Mouse (Mus musculus): Measurements from ENCODE around the gene Hist1h4k.

DNA sequence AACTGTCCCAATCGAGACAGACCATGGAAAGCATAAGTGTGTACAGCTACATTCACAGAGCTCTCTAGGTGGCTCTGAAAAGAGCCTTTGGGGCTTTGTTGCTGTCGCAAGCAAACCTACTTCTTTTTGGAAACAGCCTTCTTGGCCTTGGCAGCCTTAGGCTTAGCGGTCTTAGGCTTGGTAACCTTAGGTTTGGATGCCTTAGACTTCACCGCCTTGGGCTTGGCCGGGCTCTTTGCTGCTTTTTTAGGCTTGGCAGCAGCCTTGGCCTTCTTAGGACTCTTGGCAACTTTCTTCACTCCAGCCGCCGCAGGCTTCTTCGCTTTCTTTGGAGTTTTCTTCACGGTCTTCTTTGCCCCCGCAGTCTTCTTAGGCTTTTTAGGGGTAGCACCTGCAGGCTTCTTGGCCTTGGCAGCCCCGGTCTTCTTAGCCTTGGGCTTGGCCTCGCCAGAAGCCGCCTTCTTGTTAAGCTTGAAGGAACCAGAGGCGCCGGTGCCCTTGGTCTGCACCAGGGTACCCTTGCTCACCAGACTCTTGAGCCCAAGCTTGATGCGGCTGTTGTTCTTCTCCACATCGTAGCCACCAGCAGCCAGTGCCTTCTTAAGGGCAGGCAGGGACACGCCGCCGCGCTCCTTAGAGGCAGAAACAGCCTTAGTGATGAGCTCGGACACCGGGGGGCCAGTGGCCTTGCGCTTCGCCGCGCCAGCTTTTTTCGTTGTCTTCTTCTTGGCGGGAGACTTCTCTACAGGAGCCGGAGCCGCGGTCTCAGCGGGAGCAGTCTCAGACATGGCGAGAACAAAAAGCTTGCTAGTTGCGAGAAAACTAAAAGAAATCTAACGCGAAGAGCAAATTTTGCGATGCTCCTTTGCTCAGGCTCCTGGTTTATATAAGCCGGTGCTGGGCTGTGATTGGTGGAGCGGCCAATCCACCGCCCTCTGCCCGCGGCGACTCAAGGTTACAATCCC, 29.7 kb upstream of the Hist1h4k start, which contains the start of gene Hist1h1b:
- TF ChIP-seq CHD2 (IDR thresholded peaks at IDR 0.05; ENCODE audit: low read depth, low read length) = no peak; the same call in 1 of the 2 replicates
- no peak for TF ChIP-seq ZC3H11A (IDR thresholded peaks at IDR 0.05; ENCODE audit: borderline replicate concordance, low read depth, low read length)
